ENCODE assay signal across 28 mouse cellular contexts in genomic region chr5:136635119-136635518, GRCm38 (mm10). TPM values are rescaled to one million over a fixed set of nuclear protein-coding genes. Genes with fewer than 3 reads are reported as not detected.
A peak's percentile ranks its signal among the peaks of the same experiment; 100 is the strongest.
DNase-seq lines count a peak whose midpoint lies in the region; ATAC-seq and TF ChIP-seq lines count a peak whose summit lies in the region.
"Had no signal": no experiment of that assay in that cellular context is flagged by ENCODE, and none has a peak within 500 bp of the region (broad histone marks: within the 10 kb centered on the region; RNA-seq: fewer than 3 reads in every experiment).

No protein-coding gene starts in this region.

- H3K9ac ChIP-seq in kidney, embryonic 16.5 days (replicated peaks; ENCODE audit: low read length): no peak overlapping the region
- H3K9ac ChIP-seq: embryonic facial prominence, embryonic 12.5 days; forebrain, embryonic 12.5 days; forebrain, embryonic 15.5 days; forebrain, postnatal 0 days had no signal

- H3K4me1 ChIP-seq in olfactory bulb, adult 2 months (ENCODE audit: control insufficient read depth, insufficient read depth, low read length): peaks cover 38% of the 10 kb centered on the region
- no peaks in the 10 kb centered on the region for H3K4me1 ChIP-seq in kidney, embryonic 16.5 days (ENCODE audit: insufficient read depth, low read length)
- H3K4me1 ChIP-seq: embryonic facial prominence, embryonic 12.5 days; forebrain, embryonic 12.5 days had no signal

- H3K79me3 ChIP-seq in C2C12 (ENCODE audit: low read depth): no peaks in the 10 kb centered on the region

- H3K79me2 ChIP-seq in C2C12 (ENCODE audit: control insufficient read depth, insufficient read depth): no peaks in the 10 kb centered on the region

- no peak overlapping the region for H3ac ChIP-seq in C2C12 (ENCODE audit: control insufficient read depth, insufficient read length, low read depth)

- peak overlapping the region; percentile 86; the same call in 1 of the 2 replicates for H3K27ac ChIP-seq in olfactory bulb, adult 2 months (ENCODE audit: insufficient read depth, low read depth, low read length)
- no peak overlapping the region for H3K27ac ChIP-seq in kidney, embryonic 16.5 days (ENCODE audit: low read length)
- H3K27ac ChIP-seq: embryonic facial prominence, embryonic 10.5 days; embryonic facial prominence, embryonic 12.5 days; forebrain, embryonic 10.5 days; forebrain, embryonic 12.5 days; forebrain, embryonic 15.5 days had no signal

- TF ChIP-seq CTCF in C2C12 (IDR thresholded peaks at IDR 0.05; ENCODE audit: control insufficient read depth, insufficient read depth, insufficient read length): no peak
- no peak for TF ChIP-seq CTCF in olfactory bulb, adult 2 months (IDR thresholded peaks at IDR 0.05; ENCODE audit: insufficient read depth, low read depth, low read length)

- ATAC-seq in kidney, embryonic 16.5 days (ENCODE audit: low FRiP score, low TSS enrichment): no peak
- ATAC-seq: activated CD4-positive, CD25-positive, alpha-beta regulatory T cell, adult 4 months; forebrain, embryonic 15.5 days; forebrain, postnatal 0 days; Patski had no signal

- H3K36me3 ChIP-seq in C2C12 (ENCODE audit: control insufficient read depth, insufficient read depth): no peaks in the 10 kb centered on the region
- no peaks in the 10 kb centered on the region for H3K36me3 ChIP-seq in kidney, embryonic 16.5 days (ENCODE audit: insufficient read depth, low read length)
- H3K36me3 ChIP-seq: embryonic facial prominence, embryonic 10.5 days; embryonic facial prominence, embryonic 12.5 days; forebrain, embryonic 10.5 days; forebrain, embryonic 12.5 days; forebrain, embryonic 15.5 days had no signal

- TF ChIP-seq POLR2A in olfactory bulb, adult 2 months (IDR thresholded peaks at IDR 0.05; ENCODE audit: insufficient read depth, low read depth, low read length): no peak

- DNase-seq in 3T3-L1 (ENCODE audit: low read depth, low spot score): peak; percentile 24
- DNase-seq in fibroblast of lung, adult 2 months (ENCODE audit: low read depth): peak; percentile 12
- no peak for DNase-seq in spleen, postnatal 14 days (ENCODE audit: low spot score in 2 of 2)
- DNase-seq in adrenal gland, adult 2 months: no peak
- DNase-seq: adrenal gland, postnatal 10 days; adrenal gland, postnatal 25 days; B cell, adult 2 months; cerebellum, adult 11-12 months; cerebellum, adult 2 months; cerebellum, adult 9-10 months; cerebellum, postnatal 10 days; cerebellum, postnatal 25 days; forebrain, postnatal 0 days had no signal

- H3K4me3 ChIP-seq in C2C12 (ENCODE audit: insufficient read depth, poor library complexity, severe bottlenecking): no peak overlapping the region
- no peak overlapping the region for H3K4me3 ChIP-seq in olfactory bulb, adult 2 months (ENCODE audit: insufficient read depth, low read depth, low read length)
- no peak overlapping the region for H3K4me3 ChIP-seq in kidney, embryonic 16.5 days (ENCODE audit: low read length)
- H3K4me3 ChIP-seq: embryonic facial prominence, embryonic 10.5 days; embryonic facial prominence, embryonic 12.5 days; forebrain, embryonic 10.5 days; forebrain, embryonic 12.5 days; forebrain, embryonic 15.5 days had no signal

- H3K9me3 ChIP-seq in kidney, embryonic 16.5 days (ENCODE audit: low read length): no peaks in the 10 kb centered on the region
- H3K9me3 ChIP-seq: embryonic facial prominence, embryonic 10.5 days; embryonic facial prominence, embryonic 12.5 days; forebrain, embryonic 10.5 days; forebrain, embryonic 12.5 days; forebrain, embryonic 15.5 days had no signal

- WGBS in olfactory bulb, adult 2 months: 83% methylated on average over 2 of the region's 2 CpGs
- WGBS in kidney, embryonic 16.5 days: 79% methylated on average over 2 of the region's 2 CpGs

- H3K27me3 ChIP-seq in C2C12 (ENCODE audit: control insufficient read depth, insufficient read depth, insufficient read length): no peaks in the 10 kb centered on the region
- no peaks in the 10 kb centered on the region for H3K27me3 ChIP-seq in kidney, embryonic 16.5 days (ENCODE audit: insufficient read depth, low read length)
- H3K27me3 ChIP-seq: embryonic facial prominence, embryonic 12.5 days; forebrain, embryonic 12.5 days; forebrain, embryonic 15.5 days; Patski had no signal

- H3K4me2 ChIP-seq in kidney, embryonic 16.5 days (replicated peaks; ENCODE audit: low read depth, low read length): no peak overlapping the region
- H3K4me2 ChIP-seq: embryonic facial prominence, embryonic 12.5 days; forebrain, embryonic 12.5 days; forebrain, embryonic 15.5 days had no signal

TF ChIP-seq in C2C12, 6 proteins besides CTCF, POLR2A, EP300 and RAD21:
- TF ChIP-seq MAX (IDR thresholded peaks at IDR 0.05): no peak
- peak; percentile 52 for TF ChIP-seq MYOD1 (IDR thresholded peaks at IDR 0.05; ENCODE audit: control insufficient read depth, insufficient read length, low read depth)

RNA-seq across cellular contexts. Expression of gene Myl10, which starts 57.8 kb away (rescaled TPM):
- 0.07 TPM for polyA plus RNA-seq in C2C12 (2012; fragmentation: generic; extraction: Trizol)
- not detected in 2 replicates for polyA plus RNA-seq in olfactory bulb, adult 2 months (2012; ENCODE audit: insufficient read depth, insufficient read length, low replicate concordance, missing spikeins)
- not detected for total RNA-seq in adrenal gland, adult 2 months (2021)
- not detected in 2 replicates for polyA plus RNA-seq in adrenal gland, adult 2 months (2012; rRNA removed)
- not detected in 2 replicates for polyA plus RNA-seq in kidney, embryonic 16.5 days (2015; fragmentation: Nextera tagmentation; extraction: Ambion mirVana)
- total RNA-seq: adrenal gland, adult 18-20 months; adrenal gland, postnatal 10 days; adrenal gland, postnatal 25 days; ES-E14; forebrain, postnatal 0 days had no signal
- polyA plus RNA-seq: brain, embryonic 14.5 days; cerebellum, adult 2 months; cortical plate, adult 2 months; embryonic facial prominence, embryonic 10.5 days; embryonic facial prominence, embryonic 12.5 days; embryonic facial prominence, embryonic 14.5 days; forebrain, embryonic 10.5 days; forebrain, embryonic 12.5 days; forebrain, embryonic 15.5 days; forebrain, postnatal 0 days; Patski had no signal

Comparison
In these comparisons a context has a peak if more than half of its experiments do, and no peak if none do; other contexts are left out.
1. DNase-seq: peak in 3T3-L1 (single experiment) and fibroblast of lung, adult 2 months (single experiment); none in spleen, postnatal 14 days (0 of 2) and adrenal gland, adult 2 months (single experiment).